Mouse (Mus musculus) MEL-GATA-1-ER (cell line): ENCODE measurements around the gene Snx1.

Experiments used
- DNase-seq: peaks from one replicate; pipeline ENCODE4 v3.0.0-alpha.2; 2012; ENCODE audit warnings: low read depth; ENCODE audit errors: extremely low read depth

Snx1 gene

DNA sequence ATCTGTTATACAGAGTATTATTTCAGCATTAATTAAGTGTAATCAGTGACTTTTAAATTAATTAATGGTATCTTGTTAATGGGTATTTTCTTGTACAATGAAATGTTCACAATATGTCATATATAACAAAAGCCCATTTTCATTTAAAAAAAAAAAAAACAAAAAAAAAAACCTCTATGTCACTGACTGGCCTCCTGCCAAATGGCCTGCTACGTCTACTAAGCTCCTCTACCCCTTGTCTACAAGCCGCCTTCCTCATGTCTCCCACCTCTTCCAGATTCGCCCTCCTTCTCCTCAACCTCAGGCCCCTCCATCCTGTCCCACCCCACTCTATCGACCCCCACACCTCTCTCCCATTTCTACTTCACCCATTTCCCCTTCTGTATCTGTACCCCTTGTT, 74.9 kb downstream of the Snx1 start:
- no peak for DNase-seq

DNA sequence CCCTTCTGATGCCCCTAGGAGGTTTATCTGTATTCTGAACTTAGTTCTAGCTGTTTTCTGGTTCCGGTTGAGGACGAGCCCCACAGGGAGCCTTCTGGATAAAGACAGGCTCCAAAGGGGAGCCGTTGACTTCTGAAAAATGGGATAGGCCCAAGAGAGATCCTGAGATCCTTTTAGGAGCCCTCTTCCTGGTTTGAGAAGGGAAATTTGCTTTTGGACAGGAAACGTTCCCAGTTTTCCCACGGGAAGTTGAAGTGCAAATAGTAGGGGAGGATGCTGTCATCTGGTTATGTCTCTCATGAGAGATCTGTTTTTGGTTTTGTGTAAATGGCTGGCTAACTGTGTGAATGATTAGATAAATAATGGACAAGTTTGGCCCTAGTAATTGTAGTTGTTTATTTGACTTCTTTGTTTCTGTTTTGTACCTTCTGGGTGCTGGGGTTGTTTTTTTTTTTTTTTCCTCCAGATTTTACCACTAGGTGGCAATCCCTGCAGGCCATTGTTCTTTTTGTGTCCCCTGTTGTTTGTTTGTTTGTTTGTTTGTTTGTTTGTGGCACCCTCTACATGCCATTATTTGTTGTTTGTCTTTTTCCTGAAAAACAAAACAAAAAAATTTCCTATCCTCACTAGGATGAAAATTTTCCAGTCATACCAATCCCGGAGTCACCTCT, 76.3 kb downstream of the Snx1 start:
- DNase-seq = no peak

GRCm38 (mm10) chr9:66043241-66043640, 83.1 kb downstream of the Snx1 start:
- DNase-seq = no peak

DNA sequence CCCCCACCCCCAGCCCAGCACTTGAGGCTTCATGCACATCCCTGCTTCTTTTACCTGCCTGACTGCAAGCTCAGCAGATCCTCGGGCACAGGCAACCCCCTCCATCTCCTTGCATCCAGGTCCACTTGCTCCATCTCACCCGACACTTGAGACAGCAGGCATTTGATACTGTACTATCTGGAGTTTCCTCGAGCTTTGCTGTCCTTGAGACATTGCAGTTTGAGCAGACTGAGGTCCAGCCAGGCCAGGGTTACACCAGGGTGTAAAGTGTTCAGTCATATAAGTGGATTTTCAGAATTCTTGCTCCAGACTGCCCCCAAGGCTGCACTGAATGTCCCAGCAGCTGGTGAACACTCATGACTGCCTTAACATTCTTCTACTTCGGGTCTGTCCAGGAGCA, 84.1 kb downstream of the Snx1 start:
- no peak for DNase-seq

- no peak for DNase-seq
Observed at GRCm38 (mm10) chr9:66040801-66041200, 85.6 kb downstream of the Snx1 start.

GRCm38 (mm10) chr9:66039290-66039689, 87.1 kb downstream of the Snx1 start:
- DNase-seq = no peak

DNA sequence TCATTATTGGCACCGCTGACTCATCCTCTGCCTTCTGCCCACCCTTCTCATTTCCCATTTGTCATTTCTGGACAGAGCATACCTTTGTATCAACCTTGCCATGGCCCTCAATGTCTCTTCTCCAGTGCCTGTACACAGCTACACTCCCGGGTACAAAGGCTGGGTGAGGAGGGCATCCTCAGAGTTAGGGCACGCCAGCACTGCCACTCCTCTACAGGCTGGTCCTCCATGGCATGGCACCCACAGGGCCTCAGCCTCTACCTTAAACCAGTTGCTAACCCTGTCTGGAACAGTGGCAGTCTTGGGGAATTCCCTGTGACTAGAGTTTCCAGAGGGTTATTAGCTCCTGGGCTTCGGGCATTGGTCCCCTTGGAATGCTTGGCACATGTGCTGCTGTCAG, 87.8 kb downstream of the Snx1 start:
- DNase-seq = no peak
